In the genomic region with DNA sequence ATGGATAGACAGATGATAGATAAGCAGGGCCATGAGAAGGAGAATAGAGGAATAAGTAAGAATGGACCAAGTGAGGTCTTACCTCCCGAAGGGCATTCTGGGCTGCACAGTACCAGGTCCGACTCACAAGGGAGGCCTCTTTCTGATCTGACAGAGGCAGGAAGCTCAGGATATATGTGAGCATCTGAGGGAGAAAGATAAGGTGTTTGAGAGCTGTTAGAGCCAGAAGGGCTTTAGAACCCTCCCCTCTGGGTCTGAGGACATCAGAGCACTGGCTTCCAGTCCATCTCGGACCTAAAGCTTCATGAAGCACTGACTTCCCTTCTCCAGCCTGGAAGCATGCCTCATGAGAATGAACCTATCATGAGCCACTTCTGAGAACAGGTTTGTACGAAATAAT, we compare ENCODE assay signal across 20 mouse cellular contexts. TPM values are rescaled to one million over a fixed set of nuclear protein-coding genes. Genes with fewer than 3 reads are reported as not detected.
DNase-seq lines count a peak whose midpoint lies in the region; ATAC-seq and TF ChIP-seq lines count a peak whose summit lies in the region.
"Had no signal": no experiment of that assay in that cellular context is flagged by ENCODE, and none has a peak within 500 bp of the region (broad histone marks: within the 10 kb centered on the region; RNA-seq: fewer than 3 reads in every experiment).

No protein-coding gene starts in this region.

- peaks cover 48% of the 10 kb centered on the region for H3K4me1 ChIP-seq in G1E (ENCODE audit: insufficient read depth, low read depth, low read length)
- peaks cover 30% of the 10 kb centered on the region for H3K4me1 ChIP-seq in liver, postnatal 0 days (ENCODE audit: insufficient read depth)
- H3K4me1 ChIP-seq in thymus, adult 2 months (replicated peaks; ENCODE audit: control insufficient read depth, insufficient read depth, low read length), result peaks cover 12% of the 10 kb centered on the region

- peak; percentile 42 for ATAC-seq in G1E (ENCODE audit: extremely low read depth, insufficient number of reproducible peaks, low FRiP score, poor library complexity, severe bottlenecking)
- ATAC-seq in liver, postnatal 0 days, result peak; percentile 73
- ATAC-seq: intestine, embryonic 15.5 days; midbrain, embryonic 13.5 days had no signal

- peak overlapping the region; percentile 81 for H3K4me2 ChIP-seq in liver, postnatal 0 days (ENCODE audit: low read depth, low read length)
- H3K4me2 ChIP-seq: forebrain, embryonic 12.5 days; hindbrain, embryonic 15.5 days; intestine, embryonic 15.5 days; limb, embryonic 13.5 days; lung, embryonic 15.5 days; midbrain, embryonic 13.5 days; neural tube, embryonic 13.5 days had no signal

- peaks cover 59% of the 10 kb centered on the region for H3K36me3 ChIP-seq in G1E (replicated peaks)
- peaks cover 28% of the 10 kb centered on the region for H3K36me3 ChIP-seq in liver, postnatal 0 days (replicated peaks; ENCODE audit: insufficient read depth, low read length)
- peaks cover 3% of the 10 kb centered on the region for H3K36me3 ChIP-seq in thymus, adult 2 months (ENCODE audit: control insufficient read depth, insufficient read depth, low read length)

- peak overlapping the region; percentile 81 for H3K27ac ChIP-seq in liver, postnatal 0 days (ENCODE audit: low read depth)
- H3K27ac ChIP-seq in thymus, adult 2 months (ENCODE audit: control insufficient read depth, insufficient read depth, low read length), result no peak overlapping the region
- H3K27ac ChIP-seq: forebrain, embryonic 12.5 days; heart, adult 2 months; hindbrain, embryonic 15.5 days; intestine, embryonic 15.5 days; kidney, postnatal 0 days; limb, embryonic 13.5 days; lung, embryonic 15.5 days; midbrain, embryonic 13.5 days; neural tube, embryonic 13.5 days had no signal

- TF ChIP-seq POLR2A in thymus, adult 2 months (IDR thresholded peaks at IDR 0.05; ENCODE audit: control insufficient read depth, extremely low read depth, insufficient read depth, low read length, poor library complexity), result no peak

- DNase-seq in G1E (ENCODE audit: low spot score) (no peak), MEL-GATA-1-ER (ENCODE audit: extremely low read depth, low read depth) (peak; percentile 72), liver (peak; percentile 82)
- no peak for DNase-seq in liver, postnatal 0 days
- no peak for DNase-seq in thymus, adult 2 months
- no peak for DNase-seq in cerebellum, adult 8-10 months
- DNase-seq in left cerebral cortex, adult 11 months (ENCODE audit: low spot score), result no peak
- DNase-seq: cerebellum, postnatal 14 days; embryo, embryonic 11 days; heart, adult 2 months; heart, postnatal 36 days; lung, postnatal 4 days had no signal

- TF ChIP-seq CTCF in G1E (IDR thresholded peaks at IDR 0.05; ENCODE audit: low read depth, low read length), result no peak
- no peak for TF ChIP-seq CTCF in liver, postnatal 0 days (IDR thresholded peaks at IDR 0.05; ENCODE audit: low read depth)
- no peak for TF ChIP-seq CTCF in thymus, adult 2 months (IDR thresholded peaks at IDR 0.05; ENCODE audit: borderline replicate concordance, control insufficient read depth, extremely low read depth, insufficient read depth, low read length, poor library complexity)

- H3K27me3 ChIP-seq in G1E (ENCODE audit: insufficient read depth, low read length), result no peaks in the 10 kb centered on the region
- H3K27me3 ChIP-seq in liver, postnatal 0 days (ENCODE audit: insufficient read depth, low read length), result no peaks in the 10 kb centered on the region
- no peaks in the 10 kb centered on the region for H3K27me3 ChIP-seq in thymus, adult 2 months (ENCODE audit: control insufficient read depth, insufficient read depth, low read length)
- H3K27me3 ChIP-seq: forebrain, embryonic 12.5 days; hindbrain, embryonic 15.5 days; intestine, embryonic 15.5 days; limb, embryonic 13.5 days; lung, embryonic 15.5 days; midbrain, embryonic 13.5 days; neural tube, embryonic 13.5 days had no signal

- H3K4me3 ChIP-seq in G1E (ENCODE audit: low read depth, low read length), result no peak overlapping the region
- H3K4me3 ChIP-seq in liver, postnatal 0 days (ENCODE audit: low read depth, low read length), result peak overlapping the region; percentile 42
- no peak overlapping the region for H3K4me3 ChIP-seq in thymus, adult 2 months (ENCODE audit: control insufficient read depth, insufficient read depth, low read length)
- H3K4me3 ChIP-seq: forebrain, embryonic 12.5 days; heart, adult 2 months; hindbrain, embryonic 15.5 days; intestine, embryonic 15.5 days; limb, embryonic 13.5 days; lung, embryonic 15.5 days; midbrain, embryonic 13.5 days; neural tube, embryonic 13.5 days had no signal

- peak; percentile 90 for TF ChIP-seq EP300 in liver, postnatal 0 days (IDR thresholded peaks at IDR 0.05; ENCODE audit: low read depth)

- H3K9ac ChIP-seq in liver, postnatal 0 days (replicated peaks), result peak overlapping the region; percentile 59
- H3K9ac ChIP-seq: forebrain, embryonic 12.5 days; hindbrain, embryonic 15.5 days; intestine, embryonic 15.5 days; limb, embryonic 13.5 days; lung, embryonic 15.5 days; midbrain, embryonic 13.5 days; neural tube, embryonic 13.5 days had no signal

- H3K9me3 ChIP-seq in G1E (replicated peaks), result no peaks in the 10 kb centered on the region
- H3K9me3 ChIP-seq in liver, postnatal 0 days (ENCODE audit: low read length), result no peaks in the 10 kb centered on the region
- H3K9me3 ChIP-seq: forebrain, embryonic 12.5 days; hindbrain, embryonic 15.5 days; intestine, embryonic 15.5 days; limb, embryonic 13.5 days; lung, embryonic 15.5 days; midbrain, embryonic 13.5 days; neural tube, embryonic 13.5 days had no signal

- WGBS in liver, postnatal 0 days (ENCODE audit: insufficient replicate concordance), result 54% methylated on average over 4 of the region's 4 CpGs
- WGBS in thymus, adult 2 months, result 97% methylated on average over 4 of the region's 4 CpGs

RNA-seq across cellular contexts. Expression of a gene that starts 2.9 kb away (rescaled TPM):
- total RNA-seq in G1E (2014; fragmentation: Nextera tagmentation) (12.3 and 15.5 TPM in 2 replicates), G1E (2017) (4.6 and 4.8 TPM in 2 replicates)
- polyA plus RNA-seq in G1E (2012), result 1.3 and 1.6 TPM in 2 replicates
- 7.7 and 7.8 TPM in 2 replicates for polyA plus RNA-seq in liver, postnatal 0 days (2015; fragmentation: Nextera tagmentation; extraction: Ambion mirVana)
- polyA plus RNA-seq in thymus, adult 2 months (2012; rRNA removed), result 13.1 and 15.1 TPM in 2 replicates

RNA-seq across cellular contexts. Expression of a gene that starts 3.0 kb away (rescaled TPM):
- total RNA-seq in G1E (2014; fragmentation: Nextera tagmentation) (26.7 and 35.5 TPM in 2 replicates), G1E (2017) (37.8 and 54.5 TPM in 2 replicates)
- polyA plus RNA-seq in G1E (2012), result 19.5 and 25.2 TPM in 2 replicates
- polyA plus RNA-seq in liver, postnatal 0 days (2015; fragmentation: Nextera tagmentation; extraction: Ambion mirVana), result 75.2 and 75.4 TPM in 2 replicates
- 137 and 194 TPM in 2 replicates for polyA plus RNA-seq in thymus, adult 2 months (2012; rRNA removed)

RNA-seq across cellular contexts. Expression of a gene that starts 17.8 kb away (rescaled TPM):
- total RNA-seq in G1E (2014; fragmentation: Nextera tagmentation) (2.2 and 3.5 TPM in 2 replicates), G1E (2017) (0.49 and 1.6 TPM in 2 replicates)
- 0.63 and 0.76 TPM in 2 replicates for polyA plus RNA-seq in G1E (2012)
- 7.8 TPM in 2 replicates for polyA plus RNA-seq in liver, postnatal 0 days (2015; fragmentation: Nextera tagmentation; extraction: Ambion mirVana)
- 28.9 and 39.1 TPM in 2 replicates for polyA plus RNA-seq in thymus, adult 2 months (2012; rRNA removed)

RNA-seq across cellular contexts. Expression of a gene that starts 24.6 kb away (rescaled TPM):
- total RNA-seq in G1E (2014; fragmentation: Nextera tagmentation), result 2.3 and 4.7 TPM in 2 replicates
- total RNA-seq in G1E (2017), result 1.7 and 3.3 TPM in 2 replicates
- polyA plus RNA-seq in G1E (2012), result 6.0 and 6.1 TPM in 2 replicates
- 0.70 and 0.82 TPM in 2 replicates for polyA plus RNA-seq in liver, postnatal 0 days (2015; fragmentation: Nextera tagmentation; extraction: Ambion mirVana)
- polyA plus RNA-seq in thymus, adult 2 months (2012; rRNA removed), result 33.6 and 36.2 TPM in 2 replicates

RNA-seq across cellular contexts. Expression of a gene that starts 25.5 kb away (rescaled TPM):
- 0.68 and 1.2 TPM in 2 replicates for total RNA-seq in G1E (2014; fragmentation: Nextera tagmentation)
- 0.46 and 0.49 TPM in 2 replicates for total RNA-seq in G1E (2017)
- polyA plus RNA-seq in G1E (2012), result 0.87 and 0.99 TPM in 2 replicates
- 0.09 and 0.16 TPM in 2 replicates for polyA plus RNA-seq in liver, postnatal 0 days (2015; fragmentation: Nextera tagmentation; extraction: Ambion mirVana)
- polyA plus RNA-seq in thymus, adult 2 months (2012; rRNA removed), result 12.7 and 14.7 TPM in 2 replicates

Comparison
In these comparisons a context has a peak if more than half of its experiments do, and no peak if none do; other contexts are left out.
1. DNase-seq: peak in MEL-GATA-1-ER (single experiment) and liver (single experiment); none in G1E (single experiment), liver, postnatal 0 days (single experiment), thymus, adult 2 months (single experiment), cerebellum, adult 8-10 months (single experiment) and left cerebral cortex, adult 11 months (single experiment).